Mouse (Mus musculus): ENCODE measurements around the gene Frmd7. TPM values are rescaled to one million over a fixed set of nuclear protein-coding genes. Genes with fewer than 3 reads are reported as not detected.

Frmd7 gene
- not detected for polyA plus RNA-seq (2015; fragmentation: Illumina TruSeq; extraction: RNeasy Lipid Tissue Mini Kit (QIAGEN cat#74804); ENCODE audit: insufficient read depth, low replicate concordance)

GRCm38 (mm10) chrX:50942610-50943009 is at the start of gene Frmd7:
Frmd7 (minus strand) TSS chrX:50942710.

Other genes with a start within 250 kb of the Frmd7 start
- 47.5 TPM for gene Stk26, start 101.7 kb downstream of the Frmd7 start, polyA plus RNA-seq (2015; fragmentation: Illumina TruSeq; extraction: RNeasy Lipid Tissue Mini Kit (QIAGEN cat#74804); ENCODE audit: insufficient read depth, low replicate concordance)
- 72.6 TPM for gene Rap2c, start 75.3 kb upstream of the Frmd7 start, polyA plus RNA-seq (2015; fragmentation: Illumina TruSeq; extraction: RNeasy Lipid Tissue Mini Kit (QIAGEN cat#74804); ENCODE audit: insufficient read depth, low replicate concordance)

Data from spleen, adult 10 weeks (tissue).